Mouse (Mus musculus) left cerebral cortex, postnatal 25 days (tissue): Measurements from ENCODE around the gene Gsto2. TPM values are rescaled to one million over a fixed set of nuclear protein-coding genes. Genes with fewer than 3 reads are reported as not detected.

ENCODE experiments used
- DNase-seq, 2 experiments: peaks; one replicate each; pipeline ENCODE4 v3.0.0; 2022; ENCODE audit warnings: low spot score in 2 of 2, mixed read lengths in 1 of 2
- intact Hi-C: fragments of 180-260 bp; cut with DNase I; formaldehyde crosslinking; loops from one replicate; pipeline ENCODE4 v1.15.1; 2025
- total RNA-seq, 2 experiments: library from RNA; stranded (reverse); gene quantifications; 2 replicates each; pipeline ENCODE4 v1.2.3; 2021

Gsto2 gene
- total RNA-seq, 2 experiments from 2014 or later, result 1.6 to 1.7 TPM

DNA sequence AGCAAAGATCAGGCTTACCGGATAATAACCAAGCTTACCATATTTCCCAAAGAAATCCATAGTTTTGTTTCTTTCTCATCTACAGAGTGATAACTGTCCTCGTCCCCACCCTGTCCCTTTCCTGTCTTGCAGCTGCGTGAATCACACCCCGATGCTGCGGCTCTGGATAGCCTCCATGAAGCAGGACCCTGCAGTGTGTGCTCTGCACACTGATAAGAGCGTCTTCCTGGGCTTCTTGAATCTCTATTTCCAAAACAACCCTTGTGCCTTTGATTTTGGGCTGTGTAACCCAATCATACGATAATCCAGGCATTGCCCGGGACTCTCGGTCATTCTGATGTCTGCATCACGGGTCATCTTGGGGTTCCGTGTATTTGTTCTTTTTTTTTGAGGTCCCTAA lies 20.6 kb downstream of the Gsto2 start:
- intact Hi-C loops, result loop anchor here (10.0 kb wide), 1 partner anchor 1379 kb away; no protein-coding TSS in a partner anchor
- DNase-seq, result no peak

GRCm38 (mm10) chr19:47886617-47887016 lies 21.3 kb downstream of the Gsto2 start:
- intact Hi-C loops, result loop anchor here (10.0 kb wide), 1 partner anchor 1378 kb away; no protein-coding TSS in a partner anchor
- no peak for DNase-seq

GRCm38 (mm10) chr19:47887417-47887816 lies 22.1 kb downstream of the Gsto2 start:
- intact Hi-C loops, result loop anchor here (10.0 kb wide), 1 partner anchor 1377 kb away; no protein-coding TSS in a partner anchor
- DNase-seq, result peak in 1 of 2 experiments; percentile 13

GRCm38 (mm10) chr19:47888037-47888436 lies 22.7 kb downstream of the Gsto2 start:
- intact Hi-C loops, result loop anchor here (10.0 kb wide), 1 partner anchor 1377 kb away; no protein-coding TSS in a partner anchor
- no peak for DNase-seq

GRCm38 (mm10) chr19:47890489-47891130 lies 25.3 kb downstream of the Gsto2 start:
- DNase-seq, result no peak
- intact Hi-C loops, result loop anchor here (10.0 kb wide), 1 partner anchor 294 kb away; no protein-coding TSS in a partner anchor

DNA sequence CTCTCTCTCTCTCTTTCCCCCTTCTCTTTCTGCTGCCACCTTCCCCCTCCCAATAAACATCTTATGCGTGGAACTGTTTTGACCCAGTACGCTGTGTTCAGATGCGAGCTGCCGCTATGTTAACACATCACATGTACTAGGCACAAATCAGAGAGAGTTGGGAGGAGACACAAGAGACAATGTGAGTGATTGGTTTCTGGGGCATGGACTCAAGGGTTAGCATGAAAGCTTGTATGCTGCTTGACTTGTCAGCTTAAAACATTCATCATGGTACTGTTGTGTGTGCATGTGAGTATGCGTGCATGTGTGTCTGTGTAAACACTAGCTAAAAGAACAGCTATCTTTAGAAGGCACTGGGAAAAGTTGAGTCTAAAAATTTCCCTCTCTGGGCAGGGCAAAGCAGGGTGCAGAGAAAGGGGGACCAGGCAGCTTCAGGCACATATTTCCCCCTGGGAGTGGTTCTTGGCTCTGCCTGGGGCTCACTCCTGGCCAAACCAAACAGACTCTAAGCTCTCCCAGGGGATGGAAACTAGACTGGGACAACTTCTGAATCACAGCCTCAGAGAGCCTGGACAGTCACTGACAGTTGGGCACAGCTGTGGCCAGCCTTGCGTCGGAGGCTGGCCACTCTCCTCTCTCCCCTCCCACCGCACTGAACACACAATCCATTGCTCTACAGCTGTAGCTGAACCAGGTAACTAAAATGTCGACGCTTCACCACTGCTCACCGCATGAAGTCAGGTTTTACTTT lies 26.4 kb downstream of the Gsto2 start:
- DNase-seq, result no peak
- intact Hi-C loops, result loop anchor here (10.0 kb wide), 1 partner anchor 293 kb away; no protein-coding TSS in a partner anchor

DNA sequence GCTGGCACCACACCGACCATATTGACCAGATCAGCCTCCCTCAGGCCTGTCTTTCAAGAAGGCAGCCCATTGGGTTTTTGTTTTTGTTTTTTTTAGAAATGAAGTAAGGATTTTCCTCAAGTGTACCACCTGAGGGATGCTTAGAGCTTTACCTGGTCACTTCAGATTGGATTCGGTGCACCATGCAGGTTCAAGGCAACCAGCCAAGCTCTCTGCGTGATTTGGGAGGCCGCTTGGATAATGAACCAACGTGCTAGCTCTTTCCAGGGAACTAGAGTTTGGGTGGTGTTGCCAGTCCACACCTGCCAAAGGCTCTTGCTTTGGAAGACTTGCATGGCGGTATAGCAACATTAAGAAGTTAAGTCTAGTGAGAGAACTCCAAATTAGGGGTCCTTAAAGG lies 27.8 kb downstream of the Gsto2 start:
- no peak for DNase-seq
- intact Hi-C loops, result loop anchor here (10.0 kb wide), 1 partner anchor 292 kb away; no protein-coding TSS in a partner anchor

GRCm38 (mm10) chr19:47898472-47899079 lies 33.2 kb downstream of the Gsto2 start:
- intact Hi-C loops, result loop anchor here (10.0 kb wide), 1 partner anchor 286 kb away; no protein-coding TSS in a partner anchor
- no peak for DNase-seq

DNA sequence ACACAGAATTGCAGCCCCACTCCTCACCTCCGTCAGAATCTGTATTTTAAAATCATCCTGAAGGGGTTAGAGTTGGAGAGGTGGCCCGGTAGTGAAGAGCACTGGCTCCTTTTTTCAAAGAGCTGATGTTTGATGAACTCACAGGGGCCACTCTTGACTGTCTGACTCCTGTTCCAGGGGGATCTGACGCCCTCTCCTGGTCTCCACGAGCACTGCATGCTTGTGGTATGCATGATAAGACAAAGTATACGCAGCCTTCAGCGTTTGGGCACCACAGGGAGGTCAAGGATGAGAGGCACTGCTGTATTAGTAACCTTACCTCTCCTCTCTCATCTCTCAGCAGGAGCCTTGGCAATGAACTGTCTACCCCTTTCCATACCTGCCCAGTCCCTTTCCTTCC lies 34.7 kb downstream of the Gsto2 start:
- intact Hi-C loops, result no loop called here
- DNase-seq, result no peak

DNA sequence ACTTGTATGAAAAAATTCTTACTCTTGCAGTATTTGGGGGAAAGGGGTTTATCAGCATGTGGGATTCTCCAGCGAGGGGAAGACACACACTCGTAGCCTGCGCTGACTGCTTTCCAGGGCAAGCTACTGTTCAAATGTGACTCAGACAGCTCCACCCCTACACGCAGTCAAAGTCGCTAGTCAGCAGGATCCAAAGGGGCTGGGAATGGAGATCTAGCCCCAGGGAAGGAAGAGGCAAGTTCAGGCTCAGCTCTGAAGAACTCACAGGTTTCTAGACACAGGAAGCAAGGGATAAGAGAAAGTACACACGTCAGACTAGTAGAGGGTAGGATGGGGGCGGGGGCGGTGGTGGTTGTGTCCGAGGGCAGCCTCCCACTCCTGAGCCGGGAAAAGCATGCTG lies 35.2 kb downstream of the Gsto2 start:
- intact Hi-C loops, result no loop called here
- DNase-seq, result no peak

GRCm38 (mm10) chr19:47902316-47903201 lies 37.2 kb downstream of the Gsto2 start:
- intact Hi-C loops, result no loop called here

DNA sequence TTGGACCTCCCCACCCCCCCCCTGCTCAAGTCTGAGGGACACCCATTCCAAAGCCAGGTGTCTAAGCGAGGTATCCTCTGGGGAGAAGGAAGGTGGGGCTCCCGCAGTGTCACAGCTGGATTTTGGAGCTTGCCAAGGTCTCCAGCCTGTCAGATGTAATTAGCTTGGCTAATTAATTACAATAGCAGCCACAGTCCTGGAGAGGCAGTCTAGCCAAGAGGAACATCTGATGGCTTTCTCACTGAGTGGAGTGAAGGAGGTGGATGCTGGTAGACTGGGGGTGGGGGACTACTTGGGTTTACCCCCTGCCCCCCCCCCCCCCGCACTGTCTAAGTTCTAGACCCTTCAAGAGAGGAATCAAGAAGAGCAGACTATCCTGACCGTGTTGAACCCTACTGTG lies 38.3 kb downstream of the Gsto2 start:
- intact Hi-C loops, result no loop called here
- no peak for DNase-seq

More at GRCm38 (mm10) chr19:47902316-47903201, 37.2 kb downstream of the Gsto2 start:
- DNase-seq, result no peak

DNA sequence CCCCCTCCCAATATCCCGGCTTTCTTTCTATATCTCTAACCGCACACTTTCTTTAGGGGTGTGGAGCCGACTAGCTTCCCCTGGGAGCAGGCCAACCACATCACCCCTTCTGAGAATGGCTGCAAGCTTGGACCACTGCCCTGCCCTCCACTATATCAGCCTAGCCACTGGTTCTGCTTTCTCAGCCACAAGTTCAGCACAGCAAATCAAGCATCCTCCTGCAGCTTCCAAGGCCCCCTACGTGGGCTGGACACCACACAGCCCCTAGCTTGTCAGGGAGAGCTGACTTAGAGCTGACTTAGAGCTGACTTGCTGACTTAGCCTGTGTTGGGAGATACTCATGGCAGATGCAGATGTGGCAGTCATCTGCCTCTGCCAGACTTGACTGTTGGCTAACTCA lies 39.7 kb downstream of the Gsto2 start:
- no peak for DNase-seq
- intact Hi-C loops, result no loop called here

DNA sequence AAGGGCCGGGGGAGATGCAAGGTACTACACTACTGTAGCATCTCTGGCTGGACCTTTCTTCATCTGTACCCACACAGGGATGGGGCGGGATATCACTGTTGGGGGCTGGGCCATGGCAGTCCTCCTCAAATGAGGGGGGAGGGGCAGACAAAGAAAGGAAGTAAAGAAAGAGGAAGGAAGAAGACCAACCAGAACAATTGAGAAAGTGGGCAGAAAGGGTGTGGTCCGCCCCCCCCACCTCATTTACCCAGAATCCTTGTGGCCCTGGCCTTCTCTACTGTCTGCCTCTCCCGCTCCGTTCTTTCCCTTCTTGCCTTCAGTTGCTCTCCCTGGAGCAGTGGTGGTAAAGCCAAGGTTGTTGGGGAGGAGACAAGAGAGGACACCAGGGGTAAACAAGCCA lies 40.3 kb downstream of the Gsto2 start:
- intact Hi-C loops, result no loop called here
- no peak for DNase-seq

DNA sequence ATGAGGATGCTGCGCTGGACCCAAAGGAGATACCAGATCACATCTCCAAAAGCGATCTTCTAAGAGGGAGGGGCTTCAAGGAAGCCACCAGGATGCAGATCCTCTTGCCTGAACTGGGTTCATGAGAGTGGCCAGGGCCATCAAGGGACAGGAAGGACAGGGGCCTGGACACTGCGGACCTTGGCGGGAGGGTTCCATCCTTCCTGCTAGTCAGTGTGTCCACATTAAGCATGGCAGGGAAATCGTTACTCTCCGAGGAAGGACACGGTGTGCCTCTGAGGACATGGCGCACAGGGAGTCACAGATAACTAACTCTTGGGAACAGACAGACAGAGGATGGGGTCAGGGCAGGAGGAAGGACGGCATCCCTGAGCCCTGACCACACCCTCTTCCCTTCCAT lies 42.3 kb downstream of the Gsto2 start:
- no peak for DNase-seq
- intact Hi-C loops, result no loop called here

DNA sequence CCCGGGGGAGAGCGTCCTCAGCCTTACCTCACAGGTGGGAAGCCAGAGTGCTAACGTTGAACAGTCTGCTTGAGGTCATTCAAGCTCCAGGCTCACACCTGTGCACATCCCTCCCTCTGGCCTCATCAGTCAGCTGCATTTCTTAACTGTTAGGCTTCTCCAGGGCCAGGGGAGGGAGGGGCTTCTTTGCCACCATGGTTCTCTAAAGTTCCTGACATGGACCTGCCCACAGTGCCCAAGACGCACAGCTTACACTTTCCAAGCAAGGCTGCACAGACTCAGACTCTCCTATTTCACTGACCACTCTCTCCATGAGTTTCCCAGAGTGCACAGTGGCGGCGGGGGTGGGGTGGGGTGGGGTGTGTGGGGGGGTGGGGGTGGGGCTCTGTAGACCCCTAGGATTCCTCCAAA lies 43.6 kb downstream of the Gsto2 start:
- intact Hi-C loops, result no loop called here
- DNase-seq, result no peak

GRCm38 (mm10) chr19:47909387-47910116 lies 44.2 kb downstream of the Gsto2 start:
- DNase-seq, result no peak

DNA sequence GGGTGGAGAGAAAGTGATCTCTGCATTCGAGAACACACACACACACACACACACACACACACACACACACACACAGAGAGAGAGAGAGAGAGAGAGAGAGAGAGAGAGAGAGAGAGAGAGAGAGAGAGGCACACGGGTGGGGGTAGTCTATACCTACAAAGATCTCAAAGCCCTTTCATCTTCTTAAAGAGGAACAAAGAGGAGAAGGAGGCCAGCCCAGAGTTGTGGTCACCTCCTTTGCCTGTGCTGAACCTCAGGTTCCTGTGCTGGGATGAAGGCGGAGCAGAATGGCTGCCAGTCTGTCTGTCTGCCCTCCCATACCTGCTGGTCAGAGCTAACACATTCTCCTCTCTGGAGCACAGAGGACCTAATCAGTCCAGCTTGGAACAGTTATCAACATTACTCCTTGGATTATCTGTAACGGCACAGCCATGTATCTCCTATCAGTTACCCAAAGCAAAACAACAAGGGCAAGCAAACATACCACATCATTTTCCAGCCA lies 44.8 kb downstream of the Gsto2 start:
- no peak for DNase-seq
- intact Hi-C loops, result no loop called here

More at GRCm38 (mm10) chr19:47909387-47910116, 44.2 kb downstream of the Gsto2 start:
- intact Hi-C loops, result no loop called here
